Mouse (Mus musculus) lung, embryonic 15.5 days (tissue): ENCODE measurements around the gene Ubl7. TPM values are rescaled to one million over a fixed set of nuclear protein-coding genes. Genes with fewer than 3 reads are reported as not detected.
"Not testable (repeated sequence)": the region's sequence is repeated elsewhere in the genome, so short reads cannot be mapped to it uniquely, and the experiment has no call there.

ENCODE experiments used
- ATAC-seq: fragments of 200-750 bp; cut with Nextera tagmentation; 2 replicates; pipeline ENCODE4 v1.8.0; 2017; ENCODE audit warnings: moderate number of reproducible peaks, borderline replicate concordance; ENCODE audit not compliant: low FRiP score, low TSS enrichment; ENCODE audit errors: extremely low read depth
- H3K27ac ChIP-seq: fragments of 300-500 bp; sonication (generic); 2 replicates; pipeline ENCODE4 v1.5.1; 2015; ENCODE audit warnings: moderate library complexity, mild to moderate bottlenecking, inconsistent platforms
- H3K27me3 ChIP-seq: fragments of 300-500 bp; sonication (generic); 2 replicates; pipeline ENCODE4 v1.6.1; 2015; ENCODE audit warnings: inconsistent platforms
- H3K36me3 ChIP-seq: fragments of 300-500 bp; sonication (generic); 2 replicates; pipeline ENCODE4 v1.6.1; 2015; ENCODE audit warnings: inconsistent platforms
- H3K4me1 ChIP-seq: fragments of 300-500 bp; sonication (generic); 2 replicates; pipeline ENCODE4 v1.6.1; 2015; ENCODE audit warnings: inconsistent platforms
- H3K4me2 ChIP-seq: fragments of 300-500 bp; sonication (generic); 2 replicates; pipeline ENCODE4 v1.6.1; 2015; ENCODE audit warnings: inconsistent platforms, mild to moderate bottlenecking, moderate library complexity
- H3K4me3 ChIP-seq: fragments of 300-500 bp; sonication (generic); 2 replicates; pipeline ENCODE4 v1.5.1; 2015; ENCODE audit warnings: mild to moderate bottlenecking, inconsistent platforms
- H3K9ac ChIP-seq: fragments of 300-500 bp; sonication (generic); 2 replicates; pipeline ENCODE4 v1.6.1; 2015; ENCODE audit warnings: inconsistent platforms
- H3K9me3 ChIP-seq: fragments of 300-500 bp; sonication (generic); 2 replicates; pipeline ENCODE4 v1.6.1; 2016; ENCODE audit warnings: inconsistent platforms
- WGBS: fragments of 180-500 bp; shearing (Covaris S2); methylation state at CpG from one replicate; pipeline ENCODE4 v1.1.7; 2015; 5-methylcytosine and 5-hydroxymethylcytosine counted together
- polyA plus RNA-seq: library from polyadenylated mRNA; unstranded; fragments of >200 nt; fragmentation: Nextera tagmentation; extraction: Ambion mirVana; gene quantifications from 2 replicates; pipeline ENCODE4 v1.2.1, GENCODE M21; 2015

Ubl7 gene
- polyA plus RNA-seq, 1 experiment from 2014 or later: 112 TPM

- H3K4me3 ChIP-seq, H3K9me3 ChIP-seq, H3K27ac ChIP-seq, H3K36me3 ChIP-seq, H3K4me2 ChIP-seq, H3K9ac ChIP-seq, ATAC-seq, H3K27me3 ChIP-seq, H3K4me1 ChIP-seq: not testable (repeated sequence)
- 79% methylated on average over 2 of the region's 2 CpGs for WGBS
Measured at GRCm38 (mm10) chr9:57881781-57882180, 29.0 kb upstream of the Ubl7 start.

DNA sequence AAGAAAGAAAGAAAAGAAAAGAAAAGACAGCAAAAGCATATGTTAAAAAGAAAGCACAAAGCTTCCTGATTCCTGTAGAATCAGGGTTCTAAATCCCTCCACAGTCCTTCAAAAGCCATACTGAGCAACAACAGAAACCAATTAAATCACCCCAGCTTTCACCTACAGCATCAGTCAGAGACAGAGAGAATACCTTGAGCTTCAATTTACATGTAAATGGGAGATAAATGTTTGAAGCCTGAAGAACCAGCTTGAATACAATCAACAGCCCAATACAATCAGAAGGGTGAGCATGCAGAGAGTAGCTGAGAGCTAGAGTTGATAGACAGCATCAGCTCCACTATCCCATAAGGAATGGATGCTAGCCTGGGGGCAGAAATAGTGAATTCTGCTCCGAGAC is 27.4 kb upstream of the Ubl7 start:
- H3K4me2 ChIP-seq: no peak overlapping the region
- no peak for ATAC-seq
- no peaks in the 10 kb centered on the region for H3K27me3 ChIP-seq
- no peaks in the 10 kb centered on the region for H3K4me1 ChIP-seq
- no peak overlapping the region for H3K9ac ChIP-seq
- H3K27ac ChIP-seq: no peak overlapping the region
- no peaks in the 10 kb centered on the region for H3K36me3 ChIP-seq
- H3K4me3 ChIP-seq: no peak overlapping the region
- 44% methylated on average over 1 of the region's 1 CpGs for WGBS
- H3K9me3 ChIP-seq: no peaks in the 10 kb centered on the region

- Histone ChIP-seq H3K4me3 (no peak overlapping the region), H3K9me3 (no peaks in the 10 kb centered on the region), H3K4me1 (no peaks in the 10 kb centered on the region), H3K9ac (no peak overlapping the region), H3K27me3 (no peaks in the 10 kb centered on the region), H3K27ac (no peak overlapping the region), H3K36me3 (no peaks in the 10 kb centered on the region), H3K4me2 (no peak overlapping the region)
- 58% methylated on average over 6 of the region's 6 CpGs for WGBS
- ATAC-seq: no peak
Measured at GRCm38 (mm10) chr9:57888119-57888518, 22.7 kb upstream of the Ubl7 start.

DNA sequence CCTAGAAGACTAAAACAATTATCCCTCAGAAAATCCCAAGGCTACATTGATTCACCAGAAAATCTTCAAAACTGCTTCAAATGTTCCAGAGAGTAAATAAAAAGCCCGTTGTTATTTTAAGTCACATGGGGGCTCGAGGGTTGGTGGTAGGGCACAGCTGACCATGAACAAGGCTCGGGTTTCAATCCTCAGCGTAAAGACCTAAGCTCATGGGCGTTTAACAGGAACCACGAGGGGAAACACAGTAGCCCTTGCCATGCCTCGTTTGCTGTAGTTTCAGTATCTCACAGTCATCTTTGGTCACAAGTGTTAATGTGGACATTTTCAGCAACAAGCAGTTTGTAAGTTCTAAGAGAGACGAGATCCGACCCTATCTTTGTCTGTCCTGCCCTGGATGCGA is 10.3 kb upstream of the Ubl7 start:
- ATAC-seq: no peak
- 26% methylated on average over 10 of the region's 10 CpGs for WGBS
- H3K36me3 ChIP-seq: no peaks in the 10 kb centered on the region
- H3K27ac ChIP-seq: no peak overlapping the region
- H3K4me2 ChIP-seq: no peak overlapping the region
- no peaks in the 10 kb centered on the region for H3K9me3 ChIP-seq
- H3K4me3 ChIP-seq: no peak overlapping the region
- no peak overlapping the region for H3K9ac ChIP-seq
- H3K4me1 ChIP-seq: 0 out of 2 replicates have a peak, but pooled peaks cover 7% of the 10 kb centered on the region
- 0 out of 2 replicates have a peak, but pooled peaks cover 3% of the 10 kb centered on the region for H3K27me3 ChIP-seq

GRCm38 (mm10) chr9:57901197-57901596 is 9.6 kb upstream of the Ubl7 start:
- H3K4me2 ChIP-seq: no peak overlapping the region
- WGBS: 24% methylated on average over 9 of the region's 9 CpGs
- no peaks in the 10 kb centered on the region for H3K36me3 ChIP-seq
- no peak overlapping the region for H3K4me3 ChIP-seq
- H3K9ac ChIP-seq: no peak overlapping the region
- 0 out of 2 replicates have a peak, but pooled peaks cover 7% of the 10 kb centered on the region for H3K4me1 ChIP-seq
- H3K27ac ChIP-seq: no peak overlapping the region
- H3K9me3 ChIP-seq: no peaks in the 10 kb centered on the region
- ATAC-seq: no peak
- 0 out of 2 replicates have a peak, but pooled peaks cover 3% of the 10 kb centered on the region for H3K27me3 ChIP-seq

DNA sequence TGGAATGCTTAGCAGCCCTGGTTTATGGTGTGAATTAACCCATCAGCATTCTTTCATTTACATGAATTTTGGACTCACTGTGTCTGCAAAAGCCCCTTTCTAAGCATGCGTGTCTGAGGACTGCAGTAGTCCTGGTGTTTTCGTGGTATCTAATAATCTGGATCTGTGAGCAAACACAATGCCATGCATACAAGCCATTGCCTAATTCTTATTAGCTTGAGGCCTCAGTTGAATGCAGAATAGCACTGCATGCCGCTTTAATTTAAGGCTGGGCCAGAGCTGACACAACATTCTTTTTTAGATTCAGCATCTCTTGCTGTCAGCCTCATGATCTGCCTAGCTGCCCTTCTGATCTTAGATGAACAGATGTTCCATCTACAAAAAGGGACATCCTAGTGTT is 9.2 kb upstream of the Ubl7 start:
- Histone ChIP-seq H3K4me1 (0 out of 2 replicates have a peak, but pooled peaks cover 7% of the 10 kb centered on the region), H3K4me2 (no peak overlapping the region), H3K36me3 (no peaks in the 10 kb centered on the region), H3K27me3 (0 out of 2 replicates have a peak, but pooled peaks cover 3% of the 10 kb centered on the region), H3K9ac (no peak overlapping the region), H3K9me3 (no peaks in the 10 kb centered on the region), H3K4me3 (no peak overlapping the region), H3K27ac (no peak overlapping the region)
- WGBS: 84% methylated on average over 3 of the region's 3 CpGs
- ATAC-seq: no peak

DNA sequence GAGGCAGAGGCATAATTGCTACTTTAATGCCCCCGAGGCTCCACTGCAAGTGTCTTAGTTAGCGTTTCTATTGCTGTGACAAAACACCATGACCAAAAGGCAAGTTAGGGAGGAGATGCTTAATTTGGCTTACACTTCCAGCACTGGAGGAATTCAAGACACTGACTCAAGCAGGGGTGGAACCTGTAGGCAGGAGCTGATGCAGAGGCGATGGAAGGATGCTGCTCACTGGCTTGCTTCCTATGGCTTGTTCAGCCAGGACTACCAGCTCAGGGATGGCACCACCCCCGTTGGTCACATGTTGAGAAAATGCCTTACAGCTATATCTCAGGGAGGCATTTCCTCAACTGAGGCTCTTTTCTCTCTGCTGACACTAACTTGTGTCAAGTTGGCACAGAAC is 8.6 kb upstream of the Ubl7 start:
- Histone ChIP-seq H3K27me3 (0 out of 2 replicates have a peak, but pooled peaks cover 3% of the 10 kb centered on the region), H3K9me3 (no peaks in the 10 kb centered on the region), H3K27ac (no peak overlapping the region), H3K4me2 (no peak overlapping the region), H3K9ac (no peak overlapping the region), H3K4me1 (0 out of 2 replicates have a peak, but pooled peaks cover 7% of the 10 kb centered on the region), H3K4me3 (no peak overlapping the region), H3K36me3 (no peaks in the 10 kb centered on the region)
- WGBS: 87% methylated on average over 4 of the region's 4 CpGs
- ATAC-seq: no peak

DNA sequence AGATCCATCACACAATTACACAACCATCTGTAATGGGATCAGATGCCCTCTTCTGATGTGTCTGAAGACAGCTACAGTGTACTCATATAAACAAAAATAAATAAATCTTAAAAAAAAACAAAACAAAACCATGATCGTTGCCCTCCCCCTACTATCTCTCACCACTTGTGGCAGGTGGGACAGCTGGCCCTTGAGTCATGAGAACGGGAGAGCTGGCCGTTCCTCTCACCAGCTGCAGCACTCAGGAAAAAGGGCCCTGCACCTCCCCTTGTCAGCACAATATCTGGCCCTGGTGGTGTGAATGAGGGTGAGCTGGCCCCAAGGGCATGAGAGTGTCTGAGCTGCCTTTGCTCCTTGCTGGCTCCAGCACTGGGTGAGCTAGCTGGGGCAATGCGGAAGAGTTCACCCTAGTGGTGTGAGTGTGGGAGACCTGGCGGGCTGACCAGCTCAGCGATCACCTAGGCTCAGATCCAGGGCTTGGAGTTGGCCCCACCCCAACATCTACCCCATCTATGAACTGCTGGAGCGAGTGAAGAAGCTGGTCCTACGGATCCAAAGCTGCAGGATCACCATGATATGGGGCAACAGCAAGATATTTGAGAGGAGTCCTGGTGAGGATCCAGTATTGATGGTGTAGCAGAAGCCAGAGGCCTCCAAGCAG is 7.1 kb upstream of the Ubl7 start:
- 60% methylated on average over 8 of the region's 8 CpGs for WGBS
- no peak for ATAC-seq
- Histone ChIP-seq H3K9ac (no peak overlapping the region), H3K4me3 (no peak overlapping the region), H3K4me2 (no peak overlapping the region), H3K36me3 (no peaks in the 10 kb centered on the region), H3K4me1 (0 out of 2 replicates have a peak, but pooled peaks cover 7% of the 10 kb centered on the region), H3K9me3 (no peaks in the 10 kb centered on the region), H3K27me3 (0 out of 2 replicates have a peak, but pooled peaks cover 3% of the 10 kb centered on the region), H3K27ac (no peak overlapping the region)

GRCm38 (mm10) chr9:57904250-57904644 is 6.5 kb upstream of the Ubl7 start:
- Histone ChIP-seq H3K4me1 (0 out of 2 replicates have a peak, but pooled peaks cover 7% of the 10 kb centered on the region), H3K4me3 (no peak overlapping the region), H3K4me2 (no peak overlapping the region), H3K27me3 (0 out of 2 replicates have a peak, but pooled peaks cover 3% of the 10 kb centered on the region), H3K27ac (no peak overlapping the region), H3K9me3 (no peaks in the 10 kb centered on the region), H3K36me3 (no peaks in the 10 kb centered on the region), H3K9ac (no peak overlapping the region)
- WGBS: 83% methylated on average over 5 of the region's 5 CpGs
- ATAC-seq: no peak

DNA sequence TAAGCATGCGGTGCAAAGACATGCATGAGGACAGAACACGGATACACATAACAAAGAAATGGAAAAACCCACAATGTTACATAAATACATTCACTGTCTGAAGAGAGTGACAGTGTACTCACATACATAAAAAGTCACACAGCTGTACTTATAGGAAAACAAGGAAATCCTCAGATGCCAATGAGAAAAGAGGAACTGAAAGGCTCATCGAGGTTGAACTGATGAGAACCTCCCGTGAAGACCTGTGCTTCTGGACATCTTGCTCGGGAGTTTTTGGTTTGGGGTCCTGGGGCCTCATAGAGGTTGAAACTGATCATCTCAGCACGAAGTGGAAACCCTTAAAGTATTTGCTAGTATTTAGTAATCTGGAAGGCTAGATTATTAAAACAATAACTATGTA is 3.6 kb upstream of the Ubl7 start:
- Histone ChIP-seq H3K4me3 (no peak overlapping the region), H3K4me2 (no peak overlapping the region), H3K36me3 (no peaks in the 10 kb centered on the region), H3K9me3 (no peaks in the 10 kb centered on the region), H3K9ac (no peak overlapping the region), H3K27me3 (0 out of 2 replicates have a peak, but pooled peaks cover 3% of the 10 kb centered on the region), H3K4me1 (peaks cover 15% of the 10 kb centered on the region), H3K27ac (no peak overlapping the region)
- 74% methylated on average over 6 of the region's 6 CpGs for WGBS
- no peak for ATAC-seq

DNA sequence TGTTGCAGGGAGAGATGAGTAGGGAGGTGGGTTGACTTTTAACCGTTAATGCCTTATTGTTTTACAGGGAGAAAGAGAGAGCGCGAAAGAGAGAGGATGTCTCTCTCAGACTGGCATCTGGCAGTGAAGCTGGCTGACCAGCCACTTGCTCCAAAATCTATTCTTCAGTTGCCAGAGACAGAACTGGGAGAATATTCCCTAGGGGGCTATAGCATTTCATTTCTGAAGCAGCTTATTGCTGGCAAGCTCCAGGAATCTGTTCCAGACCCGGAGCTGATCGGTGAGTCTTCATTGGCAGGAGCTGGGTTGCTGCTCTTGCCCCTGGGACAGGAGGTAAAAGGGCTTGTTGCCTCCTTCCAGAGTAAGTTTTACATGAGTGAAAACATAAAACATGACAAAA is 1.8 kb downstream of the Ubl7 start:
- no peaks in the 10 kb centered on the region for H3K9me3 ChIP-seq
- WGBS: 89% methylated on average over 5 of the region's 5 CpGs
- H3K27me3 ChIP-seq: no peaks in the 10 kb centered on the region
- no peak overlapping the region for H3K27ac ChIP-seq
- no peak overlapping the region for H3K4me3 ChIP-seq
- no peak overlapping the region for H3K4me2 ChIP-seq
- H3K36me3 ChIP-seq: peaks cover 15% of the 10 kb centered on the region; the same call in 1 of the 2 replicates
- H3K4me1 ChIP-seq: peaks cover 15% of the 10 kb centered on the region
- no peak for ATAC-seq
- no peak overlapping the region for H3K9ac ChIP-seq

DNA sequence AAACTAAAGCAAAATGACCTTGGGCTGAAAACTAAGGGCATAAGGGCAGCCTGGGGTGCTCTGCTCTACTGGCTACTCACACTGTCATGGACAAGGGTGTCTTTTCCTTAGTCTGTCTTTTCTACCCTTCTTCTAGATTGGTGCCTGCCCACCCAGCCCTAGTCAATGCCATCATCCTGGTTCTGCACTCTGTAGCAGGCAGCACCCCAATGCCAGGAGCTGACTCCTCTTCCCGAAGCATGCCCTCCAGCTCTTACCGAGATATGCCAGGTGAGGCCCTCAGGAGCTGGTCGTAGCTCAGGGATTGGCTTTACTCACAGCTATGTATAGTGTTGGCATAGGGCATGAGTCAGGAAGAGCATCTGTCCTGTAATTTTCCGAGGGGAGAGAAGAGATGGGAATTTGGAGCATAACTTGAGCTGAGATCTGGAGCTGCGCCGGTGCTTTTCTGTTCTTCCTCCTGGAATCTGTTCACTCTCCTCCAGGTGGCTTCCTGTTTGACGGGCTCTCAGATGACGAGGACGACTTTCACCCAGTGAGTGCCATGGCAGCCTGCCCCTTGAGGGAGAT is 10.8 kb downstream of the Ubl7 start:
- Histone ChIP-seq H3K4me1 (no peaks in the 10 kb centered on the region), H3K27ac (no peak overlapping the region), H3K4me3 (no peak overlapping the region), H3K36me3 (peaks cover 66% of the 10 kb centered on the region), H3K9ac (no peak overlapping the region), H3K9me3 (no peaks in the 10 kb centered on the region), H3K4me2 (no peak overlapping the region), H3K27me3 (no peaks in the 10 kb centered on the region)
- 91% methylated on average over 9 of the region's 9 CpGs for WGBS
- no peak for ATAC-seq
